Mouse (Mus musculus) heart, embryonic 10.5 days (tissue): ENCODE data around the gene Snip1. TPM values are rescaled to one million over a fixed set of nuclear protein-coding genes. Genes with fewer than 3 reads are reported as not detected.

ENCODE experiments used
- DNase-seq: peaks from one replicate; pipeline ENCODE4 v3.0.0-alpha.2; 2017; ENCODE audit warnings: low spot score
- H3K27ac ChIP-seq: fragments of 300-500 bp; sonication (generic); 2 replicates; pipeline ENCODE4 v1.5.1; 2016; ENCODE audit warnings: mild to moderate bottlenecking
- H3K27me3 ChIP-seq: fragments of 300-500 bp; sonication (generic); 2 replicates; pipeline ENCODE4 v1.6.1; 2016; ENCODE audit warnings: mild to moderate bottlenecking; ENCODE audit not compliant: poor library complexity, insufficient read depth, severe bottlenecking
- H3K36me3 ChIP-seq: fragments of 300-500 bp; sonication (generic); 2 replicates; pipeline ENCODE4 v1.6.1; 2016; ENCODE audit warnings: mild to moderate bottlenecking, moderate library complexity
- H3K4me1 ChIP-seq: fragments of 300-500 bp; sonication (generic); 2 replicates; pipeline ENCODE4 v1.6.1; 2016; ENCODE audit warnings: mild to moderate bottlenecking
- H3K4me3 ChIP-seq: fragments of 300-500 bp; sonication (generic); 2 replicates; pipeline ENCODE4 v1.5.1; 2016; ENCODE audit warnings: mild to moderate bottlenecking, moderate library complexity
- H3K9me3 ChIP-seq: fragments of 300-500 bp; sonication (generic); 2 replicates; pipeline ENCODE4 v1.6.1; 2016; ENCODE audit warnings: mild to moderate bottlenecking, moderate library complexity
- WGBS: fragments of 180-500 bp; shearing (Covaris S2); methylation state at CpG from one replicate; pipeline ENCODE4 v1.1.7; 2016; 5-methylcytosine and 5-hydroxymethylcytosine counted together
- polyA plus RNA-seq: library from polyadenylated mRNA; unstranded; fragments of >200 nt; fragmentation: Nextera tagmentation; extraction: Ambion mirVana; gene quantifications from 2 replicates; pipeline ENCODE4 v1.2.1, GENCODE M21; 2016

The Snip1 gene
- polyA plus RNA-seq, 1 experiment from 2014 or later = 25.6 TPM

- Histone ChIP-seq H3K36me3 (peaks cover 20% of the 10 kb centered on the region; the same call in 1 of the 2 replicates), H3K9me3 (no peaks in the 10 kb centered on the region), H3K4me3 (no peak overlapping the region), H3K27ac (peak overlapping the region; percentile 62), H3K4me1 (peaks cover 30% of the 10 kb centered on the region), H3K27me3 (0 out of 2 replicates have a peak, but pooled peaks cover 5% of the 10 kb centered on the region)
- 75% methylated on average over 4 of the region's 4 CpGs for WGBS
- no peak for DNase-seq
Measured at GRCm38 (mm10) chr4:125115081-125115480, 48.6 kb downstream of the Snip1 start.

GRCm38 (mm10) chr4:125115710-125116089 lies 49.2 kb downstream of the Snip1 start:
- H3K9me3 ChIP-seq = no peaks in the 10 kb centered on the region
- H3K27ac ChIP-seq = peak overlapping the region; percentile 0; the same call in 1 of the 2 replicates
- H3K36me3 ChIP-seq = peaks cover 23% of the 10 kb centered on the region; the same call in 1 of the 2 replicates
- 0 out of 2 replicates have a peak, but pooled peaks cover 5% of the 10 kb centered on the region for H3K27me3 ChIP-seq
- no peak for DNase-seq
- 47% methylated on average over 6 of the region's 6 CpGs for WGBS
- H3K4me3 ChIP-seq = no peak overlapping the region
- H3K4me1 ChIP-seq = peaks cover 30% of the 10 kb centered on the region

GRCm38 (mm10) chr4:125116090-125116861 lies 49.8 kb downstream of the Snip1 start:
- peaks cover 21% of the 10 kb centered on the region; the same call in 1 of the 2 replicates for H3K36me3 ChIP-seq
- no peaks in the 10 kb centered on the region for H3K9me3 ChIP-seq
- no peak overlapping the region for H3K27ac ChIP-seq
- H3K4me1 ChIP-seq = peaks cover 30% of the 10 kb centered on the region
- DNase-seq = no peak
- 74% methylated on average over 9 of the region's 9 CpGs for WGBS
- H3K27me3 ChIP-seq = 0 out of 2 replicates have a peak, but pooled peaks cover 5% of the 10 kb centered on the region
- no peak overlapping the region for H3K4me3 ChIP-seq

- Histone ChIP-seq H3K27me3 (0 out of 2 replicates have a peak, but pooled peaks cover 5% of the 10 kb centered on the region), H3K4me3 (no peak overlapping the region), H3K36me3 (peaks cover 20% of the 10 kb centered on the region; the same call in 1 of the 2 replicates), H3K9me3 (no peaks in the 10 kb centered on the region), H3K27ac (no peak overlapping the region), H3K4me1 (peaks cover 25% of the 10 kb centered on the region)
- DNase-seq = no peak
- 84% methylated on average over 13 of the region's 13 CpGs for WGBS
Measured at GRCm38 (mm10) chr4:125116929-125117328, 50.5 kb downstream of the Snip1 start.

- Histone ChIP-seq H3K4me1 (peaks cover 31% of the 10 kb centered on the region), H3K4me3 (no peak overlapping the region), H3K36me3 (peaks cover 17% of the 10 kb centered on the region; the same call in 1 of the 2 replicates), H3K27ac (no peak overlapping the region), H3K9me3 (no peaks in the 10 kb centered on the region), H3K27me3 (0 out of 2 replicates have a peak, but pooled peaks cover 5% of the 10 kb centered on the region)
- no peak for DNase-seq
- 80% methylated on average over 7 of the region's 7 CpGs for WGBS
Measured at GRCm38 (mm10) chr4:125117902-125118320, 51.4 kb downstream of the Snip1 start.

GRCm38 (mm10) chr4:125119070-125119469 lies 52.6 kb downstream of the Snip1 start:
- Histone ChIP-seq H3K27me3 (0 out of 2 replicates have a peak, but pooled peaks cover 5% of the 10 kb centered on the region), H3K4me3 (no peak overlapping the region), H3K36me3 (peaks cover 17% of the 10 kb centered on the region; the same call in 1 of the 2 replicates), H3K4me1 (peaks cover 39% of the 10 kb centered on the region), H3K9me3 (no peaks in the 10 kb centered on the region), H3K27ac (no peak overlapping the region)
- WGBS = 32% methylated on average over 10 of the region's 10 CpGs
- no peak for DNase-seq

GRCm38 (mm10) chr4:125119721-125120120 lies 53.2 kb downstream of the Snip1 start:
- H3K4me1 ChIP-seq = peaks cover 42% of the 10 kb centered on the region
- 92% methylated on average over 11 of the region's 11 CpGs for WGBS
- H3K27ac ChIP-seq = no peak overlapping the region
- H3K9me3 ChIP-seq = no peaks in the 10 kb centered on the region
- no peak overlapping the region for H3K4me3 ChIP-seq
- H3K36me3 ChIP-seq = peaks cover 17% of the 10 kb centered on the region; the same call in 1 of the 2 replicates
- DNase-seq = no peak
- H3K27me3 ChIP-seq = 0 out of 2 replicates have a peak, but pooled peaks cover 5% of the 10 kb centered on the region

GRCm38 (mm10) chr4:125122431-125123278 lies 56.2 kb downstream of the Snip1 start:
- H3K27ac ChIP-seq = peak overlapping the region; percentile 72
- H3K27me3 ChIP-seq = 0 out of 2 replicates have a peak, but pooled peaks cover 18% of the 10 kb centered on the region
- peaks cover 60% of the 10 kb centered on the region for H3K4me1 ChIP-seq
- H3K4me3 ChIP-seq = peak overlapping the region; percentile 35
- no peak for DNase-seq
- H3K36me3 ChIP-seq = peaks cover 17% of the 10 kb centered on the region; the same call in 1 of the 2 replicates
- 19% methylated on average over 16 of the region's 16 CpGs for WGBS
- no peaks in the 10 kb centered on the region for H3K9me3 ChIP-seq

GRCm38 (mm10) chr4:125123279-125123671 lies 56.8 kb downstream of the Snip1 start:
- DNase-seq = no peak
- WGBS = 76% methylated on average over 7 of the region's 7 CpGs
- H3K27me3 ChIP-seq = 0 out of 2 replicates have a peak, but pooled peaks cover 18% of the 10 kb centered on the region
- peak overlapping the region; percentile 72 for H3K27ac ChIP-seq
- peaks cover 17% of the 10 kb centered on the region; the same call in 1 of the 2 replicates for H3K36me3 ChIP-seq
- no peaks in the 10 kb centered on the region for H3K9me3 ChIP-seq
- H3K4me3 ChIP-seq = peak overlapping the region; percentile 35
- peaks cover 66% of the 10 kb centered on the region for H3K4me1 ChIP-seq

Other genes with a start within 250 kb of the Snip1 start
- gene Yrdc, start 216.0 kb upstream of the Snip1 start, polyA plus RNA-seq = 25.8 and 39.3 TPM in 2 replicates
- gene 1110065P20Rik, start 215.5 kb upstream of the Snip1 start, polyA plus RNA-seq = 45.0 and 58.0 TPM in 2 replicates
- gene Maneal, start 204.5 kb upstream of the Snip1 start, polyA plus RNA-seq = 0.09 and 0.11 TPM in 2 replicates
- gene Epha10, start 185.8 kb upstream of the Snip1 start, polyA plus RNA-seq = 0.08 TPM in 1 of 2 replicates, not detected in the other
- 11.6 and 12.7 TPM in 2 replicates for gene 9930104L06Rik, start 129.6 kb upstream of the Snip1 start, polyA plus RNA-seq
- gene Cdca8, start 127.4 kb upstream of the Snip1 start, polyA plus RNA-seq = 147 and 176 TPM in 2 replicates
- gene Rspo1, start 80.2 kb upstream of the Snip1 start, polyA plus RNA-seq = 6.2 and 12.9 TPM in 2 replicates
- 71.8 and 86.2 TPM in 2 replicates for gene Gnl2, start 50.1 kb upstream of the Snip1 start, polyA plus RNA-seq
- 0.12 and 0.28 TPM in 2 replicates for gene Dnali1, start 969 bp upstream of the Snip1 start, polyA plus RNA-seq
- 43.6 and 55.6 TPM in 2 replicates for gene Meaf6, start 18.5 kb downstream of the Snip1 start, polyA plus RNA-seq
- 0.92 and 1.2 TPM in 2 replicates for gene Zc3h12a, start 61.2 kb downstream of the Snip1 start, polyA plus RNA-seq